Mouse (Mus musculus) stomach, postnatal 0 days (tissue): ENCODE measurements around the gene Rp9. TPM values are rescaled to one million over a fixed set of nuclear protein-coding genes. Genes with fewer than 3 reads are reported as not detected.
"Not testable (repeated sequence)": the region's sequence is repeated elsewhere in the genome, so short reads cannot be mapped to it uniquely, and the experiment has no call there.

Source experiments
- ATAC-seq: fragments of 200-750 bp; cut with Nextera tagmentation; 2 replicates; pipeline ENCODE4 v1.8.0; 2017; ENCODE audit not compliant: low FRiP score, low TSS enrichment
- DNase-seq: peaks from one replicate; pipeline ENCODE4 v3.0.0-alpha.2; 2016; ENCODE audit warnings: low spot score
- H3K27ac ChIP-seq: fragments of 300-500 bp; sonication (generic); replicated peaks from 2 replicates; pipeline ENCODE4 v1.5.1; 2014; ENCODE audit warnings: mild to moderate bottlenecking, control low read depth
- H3K27me3 ChIP-seq: fragments of 300-500 bp; sonication (generic); 2 replicates; pipeline ENCODE4 v1.6.1; 2014; ENCODE audit warnings: low read length; ENCODE audit not compliant: control insufficient read depth, insufficient read depth
- H3K36me3 ChIP-seq: fragments of 300-500 bp; sonication (generic); 2 replicates; pipeline ENCODE4 v1.6.1; 2014; ENCODE audit warnings: low read length, mixed read lengths; ENCODE audit not compliant: control insufficient read depth, insufficient read depth
- H3K4me1 ChIP-seq: fragments of 300-500 bp; sonication (generic); replicated peaks from 2 replicates; pipeline ENCODE4 v1.6.1; 2014; ENCODE audit warnings: antibody characterized with exemption; ENCODE audit not compliant: control insufficient read depth, insufficient read depth
- H3K4me2 ChIP-seq: fragments of 300-500 bp; sonication (generic); replicated peaks from 2 replicates; pipeline ENCODE4 v1.6.1; 2014; ENCODE audit warnings: low read depth, mild to moderate bottlenecking, control low read depth, moderate library complexity
- H3K4me3 ChIP-seq: fragments of 300-500 bp; sonication (generic); 2 replicates; pipeline ENCODE4 v1.5.1; 2014; ENCODE audit warnings: low read depth, low read length, control low read depth
- H3K9ac ChIP-seq: fragments of 300-500 bp; sonication (generic); 2 replicates; pipeline ENCODE4 v1.6.1; 2014; ENCODE audit warnings: mild to moderate bottlenecking, low read length, control low read depth, mixed read lengths
- H3K9me3 ChIP-seq: fragments of 300-500 bp; sonication (generic); 2 replicates; pipeline ENCODE4 v1.6.1; 2016; ENCODE audit warnings: low read length; ENCODE audit not compliant: control insufficient read depth
- CTCF ChIP-seq: IDR thresholded peaks from 2 replicates; pipeline ENCODE4 v1.5.1; 2016; ENCODE audit warnings: antibody characterized with exemption, low read depth, mild to moderate bottlenecking, moderate library complexity
- EP300 ChIP-seq: optimal IDR thresholded peaks from 2 replicates; pipeline ENCODE3; 2016; ENCODE audit warnings: antibody characterized with exemption
- WGBS: fragments of 180-500 bp; shearing (Covaris S2); extraction: QIAGEN DNeasy Blood & Tissue Kit; methylation state at CpG from one replicate; pipeline ENCODE4 v1.1.7; 2014; 5-methylcytosine and 5-hydroxymethylcytosine counted together
- polyA plus RNA-seq: library from polyadenylated mRNA; unstranded; fragments of >200 nt; fragmentation: Nextera tagmentation; extraction: Ambion mirVana; gene quantifications from 2 replicates; pipeline ENCODE4 v1.2.1, GENCODE M21; 2015

The Rp9 gene
- polyA plus RNA-seq, 1 experiment from 2014 or later, result 65.0 TPM

DNA sequence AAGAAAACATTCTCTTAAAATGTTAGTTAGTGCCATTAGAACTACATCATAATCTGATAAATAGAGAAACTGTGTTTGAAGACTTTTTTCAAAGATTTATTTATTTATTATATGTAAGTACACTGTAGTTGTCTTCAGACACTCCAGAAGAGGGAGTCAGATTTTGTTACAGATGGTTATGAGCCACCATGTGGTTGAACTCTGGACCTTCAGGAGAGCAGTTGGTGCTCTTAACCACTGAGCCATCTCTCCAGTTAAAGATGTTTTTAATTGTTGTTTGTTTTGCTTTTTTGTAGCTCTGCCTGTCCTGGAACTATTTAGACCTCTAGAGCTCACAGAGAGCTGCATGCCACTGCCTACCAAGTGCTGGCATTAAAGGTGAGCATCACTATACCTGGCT lies 14.5 kb downstream of the Rp9 start:
- no peaks in the 10 kb centered on the region for H3K4me1 ChIP-seq
- no peak for DNase-seq
- H3K9ac ChIP-seq, result no peak overlapping the region
- H3K27me3 ChIP-seq, result no peaks in the 10 kb centered on the region
- no peak overlapping the region for H3K27ac ChIP-seq
- H3K4me3 ChIP-seq, result no peak overlapping the region
- H3K9me3 ChIP-seq, result no peaks in the 10 kb centered on the region
- ATAC-seq, result no peak
- peaks cover 28% of the 10 kb centered on the region for H3K36me3 ChIP-seq
- TF ChIP-seq EP300, result no peak
- no peak for TF ChIP-seq CTCF
- no peak overlapping the region for H3K4me2 ChIP-seq

DNA sequence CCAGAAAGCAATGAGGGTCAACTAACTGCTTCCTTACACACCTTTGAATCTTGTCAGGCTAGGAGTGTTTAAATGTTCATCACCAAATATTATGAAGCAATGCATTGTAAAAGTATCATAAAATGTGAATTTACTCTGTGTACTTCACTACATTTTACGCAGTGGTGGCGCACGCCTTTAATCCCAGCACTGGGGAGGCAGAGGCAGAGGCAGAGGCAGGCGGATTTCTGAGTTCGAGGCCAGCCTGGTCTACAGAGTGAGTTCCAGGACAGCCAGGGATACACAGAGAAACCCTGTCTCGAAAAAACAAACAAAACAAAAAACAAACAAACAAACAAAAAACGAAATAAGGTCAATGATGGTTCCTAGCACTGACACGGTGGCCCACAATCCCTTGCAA lies 15.6 kb downstream of the Rp9 start, which contains the start of gene Gm17545:
Gene Gm17545, plus strand, starts transcription at position 301 of the 400 bp plus-strand sequence.
- peaks cover 31% of the 10 kb centered on the region for H3K36me3 ChIP-seq

DNA sequence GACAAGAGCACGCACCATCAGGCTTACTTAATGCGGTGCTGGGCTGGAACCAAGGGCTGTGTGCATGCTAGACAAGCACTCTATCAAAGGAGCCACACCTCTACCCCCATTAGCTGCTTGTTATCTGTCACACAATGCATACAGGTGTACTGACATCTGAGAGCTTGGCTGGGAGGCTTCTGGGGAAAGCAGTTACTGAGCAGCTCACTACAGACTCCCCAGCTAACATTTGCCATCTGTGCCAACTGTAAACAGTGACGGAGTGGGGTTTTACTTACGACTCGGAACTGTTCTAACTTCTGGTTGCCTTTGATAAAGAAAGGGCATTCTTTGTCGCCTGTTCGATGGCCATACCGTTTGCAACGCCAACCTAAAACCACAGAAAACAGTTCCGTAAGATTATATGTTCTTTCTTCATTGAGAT lies 16.0 kb downstream of the Rp9 start:
- Histone ChIP-seq H3K4me1 (no peaks in the 10 kb centered on the region), H3K9me3 (no peaks in the 10 kb centered on the region), H3K36me3 (peaks cover 36% of the 10 kb centered on the region), H3K9ac (no peak overlapping the region), H3K27me3 (no peaks in the 10 kb centered on the region), H3K27ac (no peak overlapping the region), H3K4me3 (no peak overlapping the region), H3K4me2 (no peak overlapping the region)
- no peak for TF ChIP-seq CTCF
- no peak for TF ChIP-seq EP300
- 70% methylated on average over 10 of the region's 10 CpGs for WGBS
- ATAC-seq (peak; percentile 64), DNase-seq (no peak)

More for the DNA sequence above, 15.6 kb downstream of the Rp9 start, which contains the start of gene Gm17545:
- H3K27ac ChIP-seq, H3K9ac ChIP-seq, DNase-seq, ATAC-seq, H3K4me1 ChIP-seq, H3K9me3 ChIP-seq, H3K4me2 ChIP-seq, H3K4me3 ChIP-seq, H3K27me3 ChIP-seq: not testable (repeated sequence)
- WGBS, result 87% methylated on average over 8 of the region's 8 CpGs

DNA sequence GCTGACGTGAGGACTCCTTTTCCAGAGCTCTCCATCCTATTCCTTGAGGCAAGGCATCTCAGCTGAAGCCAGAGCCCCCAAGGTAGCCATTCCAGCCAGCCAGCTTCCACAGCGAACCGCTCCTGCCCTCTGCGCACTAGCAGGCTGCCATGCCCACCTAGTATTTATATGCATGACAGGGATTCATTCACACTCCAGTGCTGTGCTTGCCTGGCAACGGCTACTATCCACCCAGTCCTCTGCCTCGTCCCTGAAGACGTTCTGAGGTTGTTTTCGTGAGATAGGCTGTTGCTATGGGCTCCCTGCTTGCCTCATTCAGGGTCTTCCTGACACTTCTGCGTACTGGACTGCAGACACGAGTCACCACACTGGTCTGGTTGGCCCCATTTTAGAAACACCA lies 16.8 kb downstream of the Rp9 start:
- Histone ChIP-seq H3K27ac (no peak overlapping the region), H3K9me3 (no peaks in the 10 kb centered on the region), H3K4me1 (no peaks in the 10 kb centered on the region), H3K27me3 (no peaks in the 10 kb centered on the region), H3K36me3 (peaks cover 39% of the 10 kb centered on the region), H3K9ac (no peak overlapping the region), H3K4me2 (no peak overlapping the region), H3K4me3 (no peak overlapping the region)
- 95% methylated on average over 10 of the region's 10 CpGs for WGBS
- no peak for ATAC-seq
- no peak for DNase-seq
- no peak for TF ChIP-seq CTCF
- no peak for TF ChIP-seq EP300

- Histone ChIP-seq H3K9ac (no peak overlapping the region), H3K9me3 (no peaks in the 10 kb centered on the region), H3K4me2 (no peak overlapping the region), H3K4me3 (no peak overlapping the region), H3K36me3 (peaks cover 23% of the 10 kb centered on the region), H3K27me3 (no peaks in the 10 kb centered on the region), H3K27ac (no peak overlapping the region), H3K4me1 (no peaks in the 10 kb centered on the region)
- ATAC-seq (no peak), DNase-seq (no peak)
- TF ChIP-seq EP300 (no peak), CTCF (no peak)
- 78% methylated on average over 6 of the region's 6 CpGs for WGBS
These were observed 20.3 kb downstream of the Rp9 start for GRCm38 (mm10) chr9:22449209-22449608.

DNA sequence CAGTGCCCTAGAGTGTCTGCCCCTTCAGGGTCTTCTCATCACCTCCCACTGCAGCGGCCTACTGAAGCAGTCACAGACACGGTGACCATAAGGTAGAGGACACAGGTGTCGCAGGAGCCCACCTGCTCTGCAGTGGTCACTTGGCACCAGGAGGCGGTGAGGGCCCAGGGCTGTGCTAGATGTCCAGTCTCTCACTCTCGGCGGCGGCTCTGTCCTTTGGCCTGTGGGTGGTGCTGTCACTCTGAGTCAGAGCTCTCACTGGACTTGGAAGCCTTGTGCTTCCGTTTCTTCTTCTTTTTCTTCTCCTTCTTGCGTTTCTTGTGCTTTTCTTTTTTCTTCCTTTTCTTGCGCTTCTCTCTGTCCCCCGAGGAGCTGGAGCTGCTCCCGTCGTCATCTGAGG lies 21.1 kb downstream of the Rp9 start:
- H3K27me3 ChIP-seq, result no peaks in the 10 kb centered on the region
- WGBS, result 89% methylated on average over 13 of the region's 13 CpGs
- no peak overlapping the region for H3K4me2 ChIP-seq
- no peak overlapping the region for H3K4me3 ChIP-seq
- H3K9me3 ChIP-seq, result no peaks in the 10 kb centered on the region
- no peaks in the 10 kb centered on the region for H3K4me1 ChIP-seq
- H3K9ac ChIP-seq, result no peak overlapping the region
- DNase-seq (no peak), ATAC-seq (no peak)
- peaks cover 22% of the 10 kb centered on the region for H3K36me3 ChIP-seq
- no peak overlapping the region for H3K27ac ChIP-seq
- TF ChIP-seq CTCF (peak; percentile 47), EP300 (no peak)
